Mouse (Mus musculus) 3T3-L1 (cell line): ENCODE data around the gene Ntn5.

ENCODE experiments used
- DNase-seq: peaks from one replicate; pipeline ENCODE4 v3.0.0-alpha.2; 2015; ENCODE audit warnings: low read depth, low spot score

Ntn5 gene

GRCm38 (mm10) chr7:45697894-45698293 is 14.1 kb downstream of the Ntn5 start:
- no peak for DNase-seq

DNA sequence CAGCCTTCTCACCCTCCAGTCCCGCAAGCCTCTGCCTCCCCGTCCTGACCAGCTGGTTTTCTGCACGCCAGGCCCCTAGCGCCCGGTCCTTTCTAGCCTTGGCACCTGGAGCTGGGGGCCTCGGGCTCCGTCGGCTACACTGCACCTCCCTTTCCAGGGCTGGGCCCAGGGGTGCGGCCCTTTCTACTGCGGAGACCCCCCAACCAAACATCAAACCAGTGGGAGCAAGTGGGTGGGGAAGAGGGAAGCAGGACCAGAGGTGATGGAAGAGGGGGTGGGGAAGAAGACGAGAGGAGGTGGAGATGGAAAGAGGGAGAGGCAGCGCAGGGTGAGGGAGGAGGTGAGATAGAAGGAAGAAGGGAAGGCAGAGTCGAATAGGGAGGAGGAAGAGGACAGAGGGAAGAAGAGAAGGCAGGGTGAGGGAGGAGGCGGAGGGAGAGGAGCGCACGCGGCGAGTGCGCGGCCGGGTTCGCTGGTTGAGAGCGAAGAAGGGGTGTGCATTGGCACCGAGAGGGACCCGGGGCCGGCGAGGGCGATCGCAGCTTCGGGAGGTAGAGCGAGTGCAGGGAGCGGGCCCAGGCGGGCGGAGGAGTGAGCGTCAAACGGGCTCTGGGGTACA is 15.8 kb downstream of the Ntn5 start, which contains the start of gene Car11:
TSS of gene Car11 (plus strand) at position 321 of the 619 bp plus-strand sequence.
- DNase-seq, result no peak

GRCm38 (mm10) chr7:45700301-45701015 is 16.6 kb downstream of the Ntn5 start:
- DNase-seq, result peak; percentile 87

- DNase-seq, result no peak
Measured at GRCm38 (mm10) chr7:45701072-45701471, 17.2 kb downstream of the Ntn5 start.

- no peak for DNase-seq
Measured at GRCm38 (mm10) chr7:45701607-45702006, 17.8 kb downstream of the Ntn5 start.

GRCm38 (mm10) chr7:45702316-45702715 is 18.5 kb downstream of the Ntn5 start:
- DNase-seq, result no peak

GRCm38 (mm10) chr7:45702809-45703520 is 19.1 kb downstream of the Ntn5 start:
- DNase-seq, result no peak

GRCm38 (mm10) chr7:45703521-45704033 is 19.8 kb downstream of the Ntn5 start:
- DNase-seq, result no peak

DNA sequence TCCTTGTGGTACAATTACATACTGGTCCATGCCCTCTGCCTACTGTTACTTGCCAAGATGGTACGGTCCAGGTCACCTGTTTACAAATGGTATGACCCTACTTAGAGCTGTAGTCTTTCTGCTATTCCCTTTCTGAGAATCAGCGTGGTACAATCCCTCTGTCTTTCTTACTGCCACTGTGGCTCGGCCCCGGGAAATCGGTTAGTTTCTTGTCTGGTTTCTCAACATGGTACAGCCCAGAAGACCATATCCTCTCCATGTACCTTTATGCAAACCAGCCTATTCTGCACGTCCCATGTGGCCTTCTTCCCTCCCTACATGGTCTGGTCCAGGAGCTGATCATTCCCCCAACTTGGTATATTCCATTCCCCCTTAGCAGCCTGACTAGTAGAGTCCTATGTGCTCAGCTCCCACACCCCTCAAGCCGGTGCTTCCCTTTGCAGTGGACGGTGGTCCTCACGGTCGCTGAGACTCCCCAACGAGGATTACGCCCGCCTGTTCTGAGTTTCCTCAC is 20.3 kb downstream of the Ntn5 start:
- DNase-seq, result peak; percentile 85

- peak; percentile 98 for DNase-seq
Measured at GRCm38 (mm10) chr7:45704730-45705442, 21.1 kb downstream of the Ntn5 start, which contains the start of gene Dbp. Gene Dbp (plus strand): TSS chr7:45705088.

DNA sequence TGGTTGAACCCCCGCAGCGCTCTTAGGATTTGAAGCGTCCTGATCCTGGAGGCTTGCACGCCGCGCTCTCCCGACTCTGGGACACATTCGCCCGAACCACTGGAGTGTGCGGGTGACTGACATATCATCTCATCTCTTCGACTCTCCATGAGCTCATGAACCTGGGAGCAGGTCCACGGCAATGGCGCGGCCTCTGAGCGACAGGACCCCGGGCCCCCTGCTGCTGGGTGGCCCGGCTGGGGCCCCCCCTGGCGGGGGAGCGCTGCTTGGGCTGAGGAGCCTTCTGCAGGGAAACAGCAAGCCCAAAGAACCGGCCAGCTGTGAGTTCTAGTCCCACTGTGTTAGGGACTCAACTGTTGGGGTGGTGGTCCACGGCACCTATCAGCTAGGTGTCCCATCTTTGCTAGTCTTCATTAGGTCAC is 21.6 kb downstream of the Ntn5 start:
- DNase-seq, result no peak

DNA sequence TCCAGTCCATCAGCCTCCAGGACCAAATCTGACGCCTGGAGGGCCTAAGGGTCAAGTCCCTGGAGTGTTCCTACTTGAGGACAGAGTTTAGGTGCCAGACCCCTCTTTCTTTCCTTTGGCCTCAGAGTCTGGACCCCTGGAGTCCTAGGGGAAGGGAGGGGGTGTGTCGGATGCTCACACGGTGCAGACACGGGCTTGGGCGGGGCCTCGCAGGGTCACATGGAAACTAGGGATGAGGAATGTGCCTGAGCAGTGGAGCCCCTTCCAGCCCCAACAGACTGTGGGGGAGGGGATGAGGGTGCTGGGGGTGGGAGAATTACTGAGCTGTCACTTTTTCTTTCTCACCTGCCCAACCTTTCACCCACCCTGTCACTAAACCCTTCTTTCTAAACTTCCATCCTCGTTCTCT is 22.1 kb downstream of the Ntn5 start:
- peak; percentile 75 for DNase-seq

DNA sequence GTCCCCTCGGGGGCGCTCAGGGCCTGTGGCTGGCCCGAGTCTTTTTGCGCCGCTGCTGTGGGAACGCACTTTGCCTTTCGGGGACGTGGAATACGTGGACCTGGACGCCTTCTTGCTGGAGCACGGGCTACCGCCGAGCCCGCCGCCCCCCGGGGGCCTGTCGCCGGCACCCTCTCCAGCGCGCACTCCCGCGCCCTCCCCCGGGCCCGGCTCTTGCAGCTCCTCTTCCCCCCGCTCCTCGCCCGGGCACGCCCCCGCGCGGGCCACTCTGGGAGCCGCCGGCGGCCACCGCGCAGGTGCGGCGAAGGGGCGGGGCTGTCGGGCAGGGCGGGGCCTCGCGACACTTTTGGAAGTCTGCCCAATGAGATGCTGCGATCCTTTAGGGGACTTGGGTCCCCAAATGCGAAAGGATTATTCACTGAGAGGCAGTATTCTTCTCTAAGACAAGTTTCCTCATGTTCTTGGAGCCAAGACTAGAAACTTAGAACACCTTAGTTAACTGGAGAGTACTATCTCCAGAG is 23.0 kb downstream of the Ntn5 start:
- peak; percentile 56 for DNase-seq

DNA sequence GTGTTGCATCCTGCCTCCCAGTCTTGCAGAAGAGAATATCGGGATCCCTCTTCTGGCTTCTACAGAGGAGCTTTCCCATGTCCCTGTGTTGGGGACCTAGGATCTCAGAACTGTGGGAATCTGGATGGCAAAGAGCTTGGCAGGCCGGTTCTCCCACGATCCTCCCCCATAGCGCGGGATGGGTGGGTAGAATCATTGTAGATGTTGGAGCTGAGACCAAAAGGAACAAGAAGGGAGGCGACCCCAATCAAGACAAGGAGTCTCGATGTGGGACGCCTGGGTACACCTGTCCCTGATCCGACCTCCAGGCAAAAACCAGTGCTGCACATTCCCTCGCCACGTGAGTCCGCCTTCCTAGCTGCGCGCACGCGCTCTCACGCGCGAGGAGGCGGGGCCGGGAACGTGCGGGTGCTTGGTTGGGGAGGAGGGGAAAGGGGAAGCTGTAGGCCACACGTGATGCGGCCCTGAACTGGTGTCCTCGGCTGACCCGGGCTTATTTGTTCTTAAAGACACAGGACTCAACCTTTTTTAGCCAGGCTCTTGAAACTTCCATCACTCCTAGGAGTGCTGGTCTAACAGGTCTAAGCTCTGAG is 23.6 kb downstream of the Ntn5 start:
- DNase-seq, result peak; percentile 84

DNA sequence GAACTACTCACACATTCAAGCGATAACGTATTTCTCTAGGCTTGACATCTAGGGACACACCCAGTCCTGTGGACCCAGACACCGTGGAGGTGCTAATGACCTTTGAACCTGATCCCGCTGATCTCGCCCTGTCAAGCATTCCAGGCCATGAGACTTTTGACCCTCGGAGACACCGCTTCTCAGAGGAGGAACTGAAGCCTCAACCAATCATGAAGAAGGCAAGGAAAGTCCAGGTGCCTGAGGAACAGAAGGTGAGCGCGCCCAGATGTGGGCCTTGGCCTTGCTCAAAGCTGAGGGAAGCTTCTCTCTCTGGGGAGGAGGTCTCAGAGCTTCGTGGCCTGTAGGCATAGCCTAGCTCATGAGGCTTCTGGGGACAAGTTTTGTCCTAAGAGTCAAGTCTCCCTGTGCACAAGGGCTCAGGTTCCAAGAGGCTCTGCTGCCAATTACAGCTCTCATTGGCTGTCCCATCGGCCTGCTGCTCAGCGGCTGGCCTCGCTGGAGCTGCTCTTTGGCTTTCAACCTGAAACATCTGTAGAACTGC is 24.5 kb downstream of the Ntn5 start:
- no peak for DNase-seq

DNA sequence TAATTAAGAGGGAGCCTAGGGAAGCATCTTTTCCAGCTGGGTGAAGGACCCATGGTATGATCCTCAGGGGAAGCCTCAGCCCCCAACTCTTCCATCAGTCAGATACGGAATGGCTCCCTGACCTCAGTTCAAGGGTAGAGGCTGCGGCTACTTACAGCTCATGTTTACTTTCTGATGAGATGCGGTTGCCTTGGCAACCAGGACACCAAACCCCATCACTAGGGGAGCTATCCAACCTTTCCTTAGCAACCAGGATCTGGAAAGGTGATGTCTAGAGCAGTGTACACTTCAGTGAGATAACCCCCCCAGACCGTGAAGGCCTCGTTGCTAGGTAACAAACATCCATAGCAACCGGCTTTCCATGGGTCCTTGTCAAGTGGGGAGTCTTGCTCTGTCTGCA is 25.2 kb downstream of the Ntn5 start:
- DNase-seq, result no peak

DNA sequence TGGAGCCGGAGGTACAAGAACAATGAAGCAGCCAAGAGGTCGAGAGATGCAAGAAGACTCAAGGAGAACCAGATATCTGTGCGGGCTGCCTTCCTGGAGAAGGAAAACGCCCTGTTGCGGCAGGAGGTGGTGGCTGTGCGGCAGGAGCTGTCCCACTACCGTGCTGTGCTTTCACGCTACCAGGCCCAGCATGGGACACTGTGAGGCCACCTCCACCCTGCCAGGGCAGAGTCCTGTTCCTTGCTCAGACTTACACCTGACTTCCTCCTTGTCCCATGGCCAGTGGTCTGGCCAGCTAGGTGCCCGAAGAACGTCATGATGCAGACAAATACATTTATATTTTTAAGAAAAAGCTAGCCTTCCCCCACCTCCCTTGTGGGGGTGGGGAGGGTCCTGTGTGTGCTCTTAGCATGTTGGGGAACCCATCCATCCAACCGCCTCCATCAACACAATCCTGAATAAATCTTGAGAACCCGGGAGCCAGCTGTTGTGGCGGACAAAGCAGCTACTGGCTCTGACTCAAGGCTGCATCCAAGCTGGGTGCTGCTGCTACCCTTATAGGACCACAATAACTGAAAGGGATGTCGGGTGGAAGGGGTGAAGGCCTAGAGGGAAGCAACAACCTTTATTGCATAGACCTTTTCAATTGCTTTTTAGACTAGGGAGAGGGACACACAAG is 26.0 kb downstream of the Ntn5 start:
- DNase-seq, result no peak

GRCm38 (mm10) chr7:45710477-45711191 is 26.8 kb downstream of the Ntn5 start:
- DNase-seq, result no peak

DNA sequence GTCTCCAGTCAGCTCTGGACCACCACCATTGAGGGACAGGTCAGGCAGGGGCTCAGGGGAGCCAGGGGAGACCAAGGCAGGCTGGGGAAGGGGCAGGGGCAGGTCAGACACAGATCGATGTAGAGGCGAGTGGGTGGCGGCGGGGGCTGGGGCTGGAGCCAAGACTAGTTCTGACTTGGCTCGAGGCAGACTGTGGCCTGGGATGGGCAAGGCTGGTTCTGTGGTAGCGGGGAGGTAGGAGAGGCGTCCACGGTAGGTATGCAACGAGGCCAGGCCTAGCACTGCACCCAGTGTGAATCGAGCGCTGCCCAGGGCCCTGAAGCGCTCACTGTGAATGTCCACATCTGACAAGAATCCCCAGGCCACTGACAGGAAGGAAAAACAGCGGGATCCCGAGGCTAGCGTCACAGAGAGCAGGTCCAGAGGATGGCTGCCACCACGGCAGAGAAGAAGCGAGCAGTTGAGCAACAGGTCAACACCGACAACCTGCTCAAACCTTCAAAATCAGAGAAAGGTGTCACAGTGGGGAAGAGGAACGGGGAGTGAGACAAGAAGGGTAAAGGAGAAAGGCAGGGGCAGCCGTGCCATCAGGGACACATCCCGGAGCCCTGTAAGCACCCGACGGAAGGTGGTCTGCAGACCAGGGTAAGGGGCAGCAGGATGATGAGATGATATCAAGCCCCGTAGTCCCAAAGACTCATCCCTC is 27.6 kb downstream of the Ntn5 start:
- no peak for DNase-seq
